Mouse (Mus musculus) liver, embryonic 13.5 days (tissue): ENCODE measurements around the gene Samd13. TPM values are rescaled to one million over a fixed set of nuclear protein-coding genes. Genes with fewer than 3 reads are reported as not detected.

Experiments used
- ATAC-seq: fragments of 200-750 bp; cut with Nextera tagmentation; 2 replicates; pipeline ENCODE4 v1.8.0; 2017; ENCODE audit warnings: low read depth, mild to moderate bottlenecking, moderate number of reproducible peaks, moderate library complexity
- DNase-seq: peaks from one replicate; pipeline ENCODE4 v3.0.0; 2022
- H3K27ac ChIP-seq: fragments of 300-500 bp; sonication (generic); 2 replicates; pipeline ENCODE4 v1.5.1; 2015; ENCODE audit warnings: moderate library complexity, mild to moderate bottlenecking, inconsistent platforms
- H3K27me3 ChIP-seq: fragments of 300-500 bp; sonication (generic); 2 replicates; pipeline ENCODE4 v1.6.1; 2015; ENCODE audit warnings: mild to moderate bottlenecking, inconsistent platforms
- H3K36me3 ChIP-seq: fragments of 300-500 bp; sonication (generic); 2 replicates; pipeline ENCODE4 v1.6.1; 2015; ENCODE audit warnings: mild to moderate bottlenecking, inconsistent platforms
- H3K4me1 ChIP-seq: fragments of 300-500 bp; sonication (generic); replicated peaks from 2 replicates; pipeline ENCODE4 v1.6.1; 2015; ENCODE audit warnings: inconsistent platforms
- H3K4me2 ChIP-seq: fragments of 300-500 bp; sonication (generic); 2 replicates; pipeline ENCODE4 v1.6.1; 2015; ENCODE audit warnings: inconsistent platforms, mild to moderate bottlenecking, moderate library complexity
- H3K4me3 ChIP-seq: fragments of 300-500 bp; sonication (generic); replicated peaks from 2 replicates; pipeline ENCODE4 v1.5.1; 2015; ENCODE audit warnings: mild to moderate bottlenecking, inconsistent platforms
- H3K9ac ChIP-seq: fragments of 300-500 bp; sonication (generic); 2 replicates; pipeline ENCODE4 v1.6.1; 2015; ENCODE audit warnings: mild to moderate bottlenecking, inconsistent platforms
- H3K9me3 ChIP-seq: fragments of 300-500 bp; sonication (generic); replicated peaks from 2 replicates; pipeline ENCODE4 v1.6.1; 2016; ENCODE audit warnings: inconsistent platforms
- WGBS: fragments of 180-500 bp; shearing (Covaris S2); methylation state at CpG from one replicate; pipeline ENCODE4 v1.1.7; 2015; ENCODE audit not compliant: insufficient replicate concordance; 5-methylcytosine and 5-hydroxymethylcytosine counted together
- polyA plus RNA-seq: library from polyadenylated mRNA; unstranded; fragments of >200 nt; fragmentation: Nextera tagmentation; extraction: Ambion mirVana; gene quantifications from 2 replicates; pipeline ENCODE4 v1.2.1, GENCODE M21; 2015

The Samd13 gene
- polyA plus RNA-seq, 1 experiment from 2014 or later = 0.22 TPM

GRCm38 (mm10) chr3:146661907-146662306, 23.5 kb downstream of the Samd13 start:
- 0 out of 2 replicates have a peak, but pooled peaks cover 5% of the 10 kb centered on the region for H3K27me3 ChIP-seq

GRCm38 (mm10) chr3:146661001-146661400, 24.4 kb downstream of the Samd13 start:
- Histone ChIP-seq H3K4me1 (peaks cover 1% of the 10 kb centered on the region), H3K9ac (no peak overlapping the region), H3K4me2 (no peak overlapping the region), H3K4me3 (no peak overlapping the region), H3K9me3 (no peaks in the 10 kb centered on the region), H3K36me3 (no peaks in the 10 kb centered on the region), H3K27ac (no peak overlapping the region), H3K27me3 (0 out of 2 replicates have a peak, but pooled peaks cover 5% of the 10 kb centered on the region)
- 60% methylated on average over 6 of the region's 6 CpGs for WGBS
- no peak for ATAC-seq
- no peak for DNase-seq

More at GRCm38 (mm10) chr3:146661907-146662306, 23.5 kb downstream of the Samd13 start:
- Histone ChIP-seq H3K9ac (no peak overlapping the region), H3K36me3 (no peaks in the 10 kb centered on the region), H3K4me2 (no peak overlapping the region), H3K9me3 (no peaks in the 10 kb centered on the region), H3K4me1 (no peaks in the 10 kb centered on the region), H3K4me3 (no peak overlapping the region), H3K27ac (no peak overlapping the region)
- ATAC-seq = no peak
- WGBS = 57% methylated on average over 7 of the region's 7 CpGs
- no peak for DNase-seq

GRCm38 (mm10) chr3:146659321-146659720, 26.1 kb downstream of the Samd13 start:
- H3K27me3 ChIP-seq = 0 out of 2 replicates have a peak, but pooled peaks cover 5% of the 10 kb centered on the region
- no peaks in the 10 kb centered on the region for H3K36me3 ChIP-seq
- no peaks in the 10 kb centered on the region for H3K9me3 ChIP-seq
- no peak overlapping the region for H3K27ac ChIP-seq
- peaks cover 16% of the 10 kb centered on the region for H3K4me1 ChIP-seq
- no peak overlapping the region for H3K4me3 ChIP-seq
- H3K9ac ChIP-seq = no peak overlapping the region
- no peak for ATAC-seq
- no peak for DNase-seq
- H3K4me2 ChIP-seq = no peak overlapping the region
- 79% methylated on average over 5 of the region's 5 CpGs for WGBS

- Histone ChIP-seq H3K27ac (no peak overlapping the region), H3K27me3 (no peaks in the 10 kb centered on the region), H3K4me1 (peaks cover 27% of the 10 kb centered on the region), H3K4me2 (no peak overlapping the region), H3K9me3 (no peaks in the 10 kb centered on the region), H3K36me3 (no peaks in the 10 kb centered on the region), H3K4me3 (no peak overlapping the region), H3K9ac (no peak overlapping the region)
- ATAC-seq (no peak), DNase-seq (no peak)
- 77% methylated on average over 1 of the region's 1 CpGs for WGBS
Measured at GRCm38 (mm10) chr3:146658061-146658639, 27.2 kb downstream of the Samd13 start.

GRCm38 (mm10) chr3:146657433-146657832, 28.0 kb downstream of the Samd13 start:
- no peak overlapping the region for H3K9ac ChIP-seq
- H3K4me3 ChIP-seq = no peak overlapping the region
- ATAC-seq = no peak
- H3K4me1 ChIP-seq = peaks cover 32% of the 10 kb centered on the region
- no peaks in the 10 kb centered on the region for H3K9me3 ChIP-seq
- DNase-seq = no peak
- WGBS = 77% methylated on average over 5 of the region's 5 CpGs
- H3K36me3 ChIP-seq = no peaks in the 10 kb centered on the region
- H3K4me2 ChIP-seq = no peak overlapping the region
- H3K27ac ChIP-seq = no peak overlapping the region
- H3K27me3 ChIP-seq = no peaks in the 10 kb centered on the region

- Histone ChIP-seq H3K4me3 (no peak overlapping the region), H3K36me3 (no peaks in the 10 kb centered on the region), H3K9me3 (no peaks in the 10 kb centered on the region), H3K4me1 (peaks cover 34% of the 10 kb centered on the region), H3K4me2 (peak overlapping the region; percentile 48), H3K27me3 (no peaks in the 10 kb centered on the region), H3K9ac (peak overlapping the region; percentile 38; the same call in 1 of the 2 replicates), H3K27ac (peak overlapping the region; percentile 93)
- DNase-seq (peak; percentile 63), ATAC-seq (peak; percentile 81)
- WGBS = 22% methylated on average over 2 of the region's 2 CpGs
Measured at GRCm38 (mm10) chr3:146655111-146655577, 30.2 kb downstream of the Samd13 start.

GRCm38 (mm10) chr3:146653692-146654091, 31.7 kb downstream of the Samd13 start:
- Histone ChIP-seq H3K4me1 (peaks cover 34% of the 10 kb centered on the region), H3K4me2 (peak overlapping the region; percentile 60), H3K36me3 (no peaks in the 10 kb centered on the region), H3K9me3 (no peaks in the 10 kb centered on the region), H3K9ac (peak overlapping the region; percentile 54), H3K27me3 (0 out of 2 replicates have a peak, but pooled peaks cover 3% of the 10 kb centered on the region), H3K27ac (peak overlapping the region; percentile 85), H3K4me3 (0 out of 2 replicates have a peak overlapping the region, but pooled peaks have one; percentile 9)
- 20% methylated on average over 6 of the region's 6 CpGs for WGBS
- ATAC-seq = peak; percentile 95
- peak; percentile 70 for DNase-seq

- 0 out of 2 replicates have a peak, but pooled peaks cover 3% of the 10 kb centered on the region for H3K27me3 ChIP-seq
- H3K9ac ChIP-seq = no peak overlapping the region
- no peaks in the 10 kb centered on the region for H3K36me3 ChIP-seq
- DNase-seq (no peak), ATAC-seq (no peak)
- no peak overlapping the region for H3K4me2 ChIP-seq
- no peak overlapping the region for H3K4me3 ChIP-seq
- no peaks in the 10 kb centered on the region for H3K9me3 ChIP-seq
- 76% methylated on average over 5 of the region's 5 CpGs for WGBS
- peaks cover 34% of the 10 kb centered on the region for H3K4me1 ChIP-seq
- no peak overlapping the region for H3K27ac ChIP-seq
Measured at GRCm38 (mm10) chr3:146652431-146652830, 33.0 kb downstream of the Samd13 start.

- WGBS = 78% methylated on average over 3 of the region's 3 CpGs
- no peak within 1 kb of the TSS for H3K9ac ChIP-seq
Measured at GRCm38 (mm10) chr3:146651217-146651616, 34.2 kb downstream of the Samd13 start, which contains the start of gene 4930503B20Rik. 4930503B20Rik (minus strand) TSS chr3:146651317.

GRCm38 (mm10) chr3:146650716-146651115, 34.7 kb downstream of the Samd13 start:
- Histone ChIP-seq H3K27ac (no peak overlapping the region), H3K4me2 (no peak overlapping the region), H3K9me3 (no peaks in the 10 kb centered on the region), H3K36me3 (no peaks in the 10 kb centered on the region), H3K27me3 (0 out of 2 replicates have a peak, but pooled peaks cover 3% of the 10 kb centered on the region), H3K9ac (no peak overlapping the region), H3K4me3 (no peak overlapping the region), H3K4me1 (peaks cover 30% of the 10 kb centered on the region)
- ATAC-seq = no peak
- 74% methylated on average over 10 of the region's 10 CpGs for WGBS
- DNase-seq = no peak

More at GRCm38 (mm10) chr3:146651217-146651616, 34.2 kb downstream of the Samd13 start, which contains the start of gene 4930503B20Rik:
- ATAC-seq = no peak
- H3K27me3 ChIP-seq = 0 out of 2 replicates have a peak, but pooled peaks cover 3% of the 10 kb centered on the region
- no peak within 1 kb of the TSS for H3K27ac ChIP-seq
- DNase-seq = no peak
- H3K4me2 ChIP-seq = no peak within 1 kb of the TSS
- H3K4me3 ChIP-seq = no peak within 1 kb of the TSS
- peaks cover 34% of the 10 kb centered on the region for H3K4me1 ChIP-seq
- H3K9me3 ChIP-seq = no peaks in the 10 kb centered on the region
- H3K36me3 ChIP-seq = no peaks in the 10 kb centered on the region

GRCm38 (mm10) chr3:146649311-146649894, 36.0 kb downstream of the Samd13 start:
- no peak overlapping the region for H3K4me3 ChIP-seq
- peaks cover 18% of the 10 kb centered on the region for H3K4me1 ChIP-seq
- H3K27ac ChIP-seq = no peak overlapping the region
- H3K36me3 ChIP-seq = no peaks in the 10 kb centered on the region
- no peaks in the 10 kb centered on the region for H3K9me3 ChIP-seq
- 0 out of 2 replicates have a peak, but pooled peaks cover 3% of the 10 kb centered on the region for H3K27me3 ChIP-seq
- H3K4me2 ChIP-seq = no peak overlapping the region
- WGBS = 67% methylated on average over 10 of the region's 10 CpGs
- no peak for ATAC-seq
- no peak overlapping the region for H3K9ac ChIP-seq
- no peak for DNase-seq
